Mouse (Mus musculus): ENCODE data around the gene Gfy.

The Gfy gene

DNA sequence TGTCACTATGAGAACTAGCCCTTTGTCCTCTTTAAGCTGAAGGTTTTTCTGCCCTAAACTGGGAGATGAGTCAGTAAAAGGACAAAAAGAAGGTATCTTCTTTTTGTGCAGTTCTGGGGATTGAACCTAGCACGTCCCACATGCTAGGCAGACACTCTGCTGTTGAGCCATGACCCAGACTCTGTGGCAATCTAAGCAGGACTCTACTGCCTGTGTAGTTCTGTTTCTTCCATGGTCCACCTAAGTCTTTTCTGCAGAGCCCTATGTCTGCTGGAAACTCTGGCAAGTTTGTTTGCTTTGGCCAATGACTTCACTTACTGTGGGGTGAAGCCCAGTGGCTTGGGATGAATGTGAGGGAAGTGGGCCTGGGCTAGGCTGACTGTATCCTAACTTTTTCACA is 41.0 kb downstream of the Gfy start:
- CTCF ChIA-PET, result interaction anchor here in 1 of 4 experiments (2.6 kb wide), 1 partner anchor 57 kb away, joined by 26 read pairs; no protein-coding TSS in a partner anchor
- POLR2A ChIA-PET, result interaction anchor here in 2 of 4 experiments (1.0 to 2.6 kb wide), 4 partner anchors 8 to 59 kb away, joined by 3 to 32 read pairs (median 6); partner anchors contain the start of gene Rps11 (in 1 of the 2)

DNA sequence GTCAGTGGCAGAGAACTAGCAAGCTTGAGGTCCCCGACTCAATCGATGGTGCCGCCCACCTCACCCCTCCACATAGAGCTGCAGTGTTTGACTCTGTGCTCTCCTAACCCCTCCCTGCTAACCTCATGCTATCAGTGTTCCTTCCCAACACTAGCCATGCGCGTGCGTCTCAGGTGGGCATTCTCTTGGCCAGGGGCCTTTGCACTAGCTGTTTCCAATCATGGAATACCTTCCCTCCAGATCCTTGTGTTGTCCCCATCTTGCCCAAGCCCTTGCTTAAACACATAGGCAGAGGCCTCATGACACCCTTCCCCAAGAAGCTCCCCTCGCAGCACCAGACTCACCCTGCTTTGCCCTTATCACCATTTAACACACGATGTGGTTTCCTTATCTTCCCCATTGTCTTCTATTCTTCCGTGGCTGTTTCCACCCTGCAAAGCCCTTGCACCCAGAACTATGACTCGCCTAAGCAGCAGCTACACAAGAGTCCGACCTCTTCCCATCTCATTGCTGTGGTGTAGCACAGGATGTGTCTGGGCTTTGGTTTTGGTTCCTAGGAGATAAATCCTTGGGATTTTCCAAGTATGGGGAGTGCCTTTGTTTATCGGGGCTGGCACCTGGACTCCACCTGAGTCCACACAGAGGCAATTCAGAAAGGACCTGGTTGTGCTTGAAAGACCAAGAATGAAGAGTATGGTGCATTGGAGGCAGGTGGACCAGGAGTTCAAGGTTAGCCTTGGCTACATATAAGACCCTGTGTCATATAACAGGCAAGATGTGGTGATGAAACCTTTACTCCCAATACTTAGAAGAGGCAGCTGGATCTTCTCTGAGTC is 42.0 kb downstream of the Gfy start:
- CTCF ChIA-PET, result interaction anchor here (0.6 to 2.6 kb wide), 13 partner anchors 12 to 208 kb away, joined by 3 to 26 read pairs (median 3); partner anchors contain the start of genes Rcn3 (in 2 of the 4), Aldh16a1 (in 1 of the 4), Ap2a1 (in 1 of the 4) and Pih1d1 (in 1 of the 4)
- POLR2A ChIA-PET, result interaction anchor here (0.6 to 2.6 kb wide), 23 partner anchors 9 to 267 kb away, joined by 3 to 32 read pairs (median 4); partner anchors contain the start of genes Aldh16a1 (in 3 of the 4), Pih1d1 (in 2 of the 4), Fcgrt (in 1 of the 4) and Ptov1 (in 1 of the 4)

DNA sequence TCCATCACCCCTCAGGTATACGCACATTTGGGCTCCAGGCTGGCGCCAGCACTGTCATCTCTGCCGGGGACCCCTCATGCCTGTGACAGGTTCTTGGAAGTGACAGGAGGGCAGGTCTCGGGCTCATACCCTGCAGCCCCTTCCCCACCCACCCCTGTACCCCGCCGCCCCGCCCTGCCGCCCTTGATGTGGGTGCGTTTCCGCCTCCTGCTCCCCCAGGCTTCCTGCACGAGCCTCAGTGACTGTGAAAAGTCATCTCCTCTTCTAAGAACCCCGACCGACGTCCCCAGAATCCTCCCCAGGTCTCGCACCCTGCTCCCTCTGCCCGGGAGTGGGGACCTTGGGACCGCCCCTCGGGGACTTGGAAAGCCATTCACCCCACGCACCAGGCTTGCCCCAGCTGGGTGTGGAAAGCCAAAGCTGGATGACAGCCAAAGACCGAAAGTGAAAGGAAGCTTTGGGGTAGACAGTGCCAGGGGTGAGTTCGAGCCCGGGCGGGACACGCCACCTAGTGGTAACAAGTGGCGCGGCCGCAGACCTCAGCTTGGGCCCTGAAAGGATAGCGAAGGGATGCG is 43.3 kb downstream of the Gfy start, which contains the start of the genes Gm45713 and Flt3l:
Gene Gm45713 (minus strand): TSS at position 239 of the 575 bp plus-strand sequence.
Gene Flt3l (minus strand): TSS at position 440 of the 575 bp plus-strand sequence.
- ChIA-PET CTCF (interaction anchor here (0.6 to 2.6 kb wide), 61 partner anchors 8 to 1350 kb away, joined by 3 to 26 read pairs (median 3); partner anchors contain the start of genes Rcn3 (in 3 of the 4), Aldh16a1 (in 2 of the 4), Akt1s1 (in 1 of the 4) and Ap2a1 (in 1 of the 4)), POLR2A (interaction anchor here (0.7 to 2.6 kb wide), 30 partner anchors 8 to 324 kb away, joined by 3 to 32 read pairs (median 4); partner anchors contain the start of genes Rps11 (in 2 of the 4), Aldh16a1 (in 1 of the 4), Fcgrt (in 1 of the 4) and Ftl1 (in 1 of the 4))

DNA sequence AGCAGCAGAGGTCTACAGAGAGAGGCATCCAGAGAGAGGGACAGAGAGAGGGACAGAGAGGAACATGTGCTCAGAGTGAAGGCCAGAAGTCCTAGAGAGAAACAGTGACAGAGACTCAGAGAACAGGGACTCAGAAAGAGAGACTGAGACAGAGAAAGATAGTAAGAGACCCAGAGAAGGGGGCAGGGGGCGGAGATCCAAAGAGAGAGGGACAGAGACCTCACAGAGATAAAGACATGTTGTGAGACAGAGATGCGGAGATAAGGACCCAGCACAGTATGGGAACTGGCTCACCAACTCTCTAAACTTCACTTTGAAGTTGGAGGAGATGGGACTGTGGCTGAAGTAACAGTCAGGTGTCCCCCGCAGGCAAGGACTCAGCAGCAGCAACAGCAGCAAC is 44.0 kb downstream of the Gfy start:
- ChIA-PET CTCF (interaction anchor here in 3 of 4 experiments (0.6 to 1.6 kb wide), 8 partner anchors 42 to 485 kb away, joined by 3 to 8 read pairs (median 4); partner anchors contain the start of gene Irf3 (in 1 of the 3)), POLR2A (interaction anchor here in 3 of 4 experiments (0.6 to 2.0 kb wide), 23 partner anchors 7 to 226 kb away, joined by 3 to 45 read pairs (median 6); partner anchors contain the start of genes Aldh16a1 (in 2 of the 3), Pih1d1 (in 2 of the 3), Rps11 (in 2 of the 3) and Ccdc155 (in 1 of the 3))

DNA sequence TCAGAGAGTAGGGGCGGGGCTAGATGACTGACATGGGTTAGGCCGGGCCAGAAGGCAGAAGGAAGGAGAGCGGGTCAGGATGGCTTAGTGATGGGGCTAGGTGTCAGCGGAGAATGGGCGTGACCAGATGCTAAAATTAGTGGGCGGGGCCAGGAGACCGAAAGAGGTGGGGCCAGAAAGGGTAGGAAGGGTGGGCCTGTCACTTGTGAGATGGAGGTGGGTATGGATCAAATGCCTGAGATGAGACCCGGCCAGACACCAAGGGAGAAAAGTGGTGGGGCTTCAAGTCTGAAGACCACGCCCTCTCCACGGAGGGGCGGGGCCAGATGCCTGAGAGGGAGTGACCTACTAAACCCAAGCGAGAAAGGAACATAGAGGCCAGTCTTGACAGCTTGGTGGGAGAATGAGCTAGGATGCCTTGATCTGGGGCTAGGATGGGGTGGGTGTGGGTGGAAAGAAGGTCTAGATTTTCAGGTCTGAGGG is 44.8 kb downstream of the Gfy start:
- POLR2A ChIA-PET, result interaction anchor here (0.6 to 2.0 kb wide), 51 partner anchors 8 to 261 kb away, joined by 3 to 45 read pairs (median 4); partner anchors contain the start of genes Aldh16a1 (in 3 of the 4), Pih1d1 (in 3 of the 4), Prmt1 (in 2 of the 4) and Rcn3 (in 2 of the 4)
- CTCF ChIA-PET, result interaction anchor here (0.6 to 1.6 kb wide), 28 partner anchors 16 to 484 kb away, joined by 3 to 8 read pairs (median 4); partner anchors contain the start of genes Kcna7 (in 2 of the 4), Aldh16a1 (in 1 of the 4), Ccdc155 (in 1 of the 4) and Irf3 (in 1 of the 4)

DNA sequence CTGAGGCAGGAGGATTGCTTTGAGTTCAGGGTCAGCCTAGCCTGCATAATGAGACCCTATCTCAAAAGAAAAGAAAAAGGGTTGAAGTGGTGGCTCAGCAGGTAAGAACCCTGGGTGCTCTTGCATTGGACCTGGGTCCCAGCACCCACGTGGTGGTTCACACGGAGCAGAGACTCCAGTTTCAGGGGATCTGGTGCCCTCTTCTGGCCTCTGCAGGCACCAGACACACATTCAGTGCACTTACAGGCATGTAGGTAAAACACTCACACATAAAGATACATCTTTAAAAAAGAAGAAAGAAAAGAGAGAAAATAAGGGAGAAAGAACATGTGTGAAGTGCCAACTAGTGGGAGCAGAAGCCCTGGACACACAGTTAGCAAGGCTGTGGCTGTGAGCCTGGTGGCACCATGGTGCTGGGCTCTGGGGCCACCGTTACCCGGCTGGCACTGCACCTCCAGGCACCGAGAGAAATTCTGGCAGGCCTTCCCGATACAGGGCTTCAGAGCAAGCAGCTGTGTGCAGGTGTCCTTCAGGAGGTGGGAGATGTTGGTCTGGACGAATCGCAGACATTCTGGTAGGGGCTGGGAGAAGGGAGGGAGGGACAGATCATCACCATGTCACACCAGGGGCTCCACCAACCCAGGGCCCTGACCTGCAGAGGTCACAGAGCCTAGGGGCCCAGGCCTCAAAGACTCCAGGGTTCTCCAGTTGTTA is 45.8 kb downstream of the Gfy start:
- POLR2A ChIA-PET, result interaction anchor here (0.7 to 2.0 kb wide), 44 partner anchors 8 to 262 kb away, joined by 3 to 45 read pairs (median 4); partner anchors contain the start of genes Aldh16a1 (in 3 of the 4), Pih1d1 (in 3 of the 4), Prmt1 (in 2 of the 4) and Rcn3 (in 2 of the 4)
- CTCF ChIA-PET, result interaction anchor here in 3 of 4 experiments (0.7 to 1.6 kb wide), 17 partner anchors 17 to 314 kb away, joined by 3 to 8 read pairs (median 4); partner anchors contain the start of genes Kcna7 (in 2 of the 3), Aldh16a1 (in 1 of the 3), Ccdc155 (in 1 of the 3) and Pih1d1 (in 1 of the 3)

DNA sequence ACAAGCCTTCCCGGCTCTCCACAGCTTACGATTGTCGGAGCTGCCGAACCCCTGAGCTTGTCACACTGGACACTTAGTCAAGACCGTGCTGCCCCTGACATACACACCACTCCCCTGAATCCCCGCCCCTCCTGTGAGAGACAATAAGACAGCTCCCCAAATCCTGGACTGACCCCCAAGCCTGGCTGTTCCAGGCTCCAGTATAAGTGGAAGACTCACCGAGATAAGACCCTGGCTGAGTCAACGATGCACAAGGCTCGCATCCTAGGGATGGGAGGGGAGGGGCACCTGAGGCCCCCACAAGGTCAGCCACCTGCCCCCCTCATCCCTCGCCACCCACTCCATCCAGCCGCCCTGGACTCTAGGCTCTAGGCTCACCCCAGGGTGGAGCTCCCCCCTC is 47.5 kb downstream of the Gfy start:
- CTCF ChIA-PET, result interaction anchor here in 2 of 4 experiments (0.5 to 1.4 kb wide), 4 partner anchors 41 to 319 kb away, joined by 3 to 5 read pairs (median 4); no protein-coding TSS in a partner anchor
- POLR2A ChIA-PET, result interaction anchor here in 3 of 4 experiments (0.6 to 16.5 kb wide), 42 partner anchors 8 to 317 kb away, joined by 3 to 596 read pairs (median 4); partner anchors contain the start of genes Aldh16a1 (in 2 of the 3), Fcgrt (in 2 of the 3), Pih1d1 (in 2 of the 3) and Prmt1 (in 2 of the 3)

DNA sequence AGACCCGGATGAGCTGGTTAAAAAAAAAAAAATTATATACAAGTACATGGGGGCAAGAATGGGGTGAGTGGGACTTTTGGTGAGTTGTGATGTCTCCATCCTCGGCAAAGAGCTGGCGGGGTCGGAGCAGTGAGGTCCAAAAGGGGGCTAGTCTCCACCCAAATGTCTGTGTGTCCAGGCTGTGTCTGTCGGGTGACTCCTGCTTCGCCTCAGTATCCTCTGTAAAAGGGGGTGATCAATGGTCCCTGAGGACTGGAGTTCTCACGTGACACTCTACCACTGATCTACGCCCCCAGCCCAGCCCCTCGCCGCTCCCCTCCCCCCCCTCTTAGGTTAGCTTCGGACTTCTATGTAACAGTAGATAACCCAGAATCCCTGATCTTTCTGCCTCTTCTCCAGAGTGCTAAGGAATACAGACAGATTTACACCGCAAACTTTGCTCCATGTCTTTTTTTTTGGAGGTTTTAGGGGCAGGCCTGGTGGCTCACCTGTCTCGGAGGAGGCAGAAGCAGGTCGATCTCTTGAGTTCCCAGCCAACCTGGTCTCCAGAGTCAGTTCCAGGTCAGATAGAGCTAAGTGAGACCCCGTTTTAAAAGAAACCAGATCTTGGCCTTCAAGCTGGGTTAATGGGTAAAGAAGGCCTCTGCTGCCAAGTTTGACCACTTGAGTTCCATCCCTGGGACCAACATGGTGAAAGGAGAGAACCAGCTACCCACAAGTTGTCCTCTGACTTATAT is 49.4 kb downstream of the Gfy start:
- POLR2A ChIA-PET, result interaction anchor here in 3 of 4 experiments (0.5 to 16.5 kb wide), 77 partner anchors 9 to 571 kb away, joined by 3 to 596 read pairs (median 5); partner anchors contain the start of genes Aldh16a1 (in 3 of the 3), Pih1d1 (in 3 of the 3), Prmt1 (in 3 of the 3) and Rras (in 3 of the 3)
- CTCF ChIA-PET, result interaction anchor here in 2 of 4 experiments (0.6 to 2.2 kb wide), 7 partner anchors 26 to 212 kb away, joined by 3 to 7 read pairs (median 3); no protein-coding TSS in a partner anchor

DNA sequence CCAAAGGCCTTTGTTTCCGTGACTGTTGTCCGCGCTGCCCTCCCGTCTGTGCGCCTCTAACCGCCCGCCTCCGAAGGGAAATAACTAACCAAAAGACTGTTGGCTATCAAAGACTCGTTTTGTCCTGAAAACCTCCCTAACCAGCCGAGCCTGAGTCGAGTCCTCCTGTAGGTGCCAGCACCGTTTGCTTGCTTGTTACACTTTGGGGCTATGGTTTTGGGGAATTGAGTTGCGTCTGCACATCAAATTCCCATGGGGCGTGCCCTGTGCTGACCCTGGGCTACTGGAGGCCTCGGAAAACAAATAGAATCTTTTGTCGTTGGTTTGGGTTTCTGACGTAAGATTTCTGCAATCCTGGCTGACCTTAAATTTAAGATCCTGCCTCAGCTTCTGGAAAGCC is 50.1 kb downstream of the Gfy start:
- CTCF ChIA-PET, result interaction anchor here in 3 of 4 experiments (0.5 to 2.2 kb wide), 6 partner anchors 10 to 258 kb away, joined by 3 to 7 read pairs (median 4); partner anchors contain the start of genes Aldh16a1 (in 1 of the 3) and Pih1d1 (in 1 of the 3)
- POLR2A ChIA-PET, result interaction anchor here in 3 of 4 experiments (0.5 to 16.5 kb wide), 62 partner anchors 9 to 572 kb away, joined by 3 to 596 read pairs (median 6); partner anchors contain the start of genes Aldh16a1 (in 3 of the 3), Pih1d1 (in 3 of the 3), Prmt1 (in 3 of the 3) and Rras (in 3 of the 3)

DNA sequence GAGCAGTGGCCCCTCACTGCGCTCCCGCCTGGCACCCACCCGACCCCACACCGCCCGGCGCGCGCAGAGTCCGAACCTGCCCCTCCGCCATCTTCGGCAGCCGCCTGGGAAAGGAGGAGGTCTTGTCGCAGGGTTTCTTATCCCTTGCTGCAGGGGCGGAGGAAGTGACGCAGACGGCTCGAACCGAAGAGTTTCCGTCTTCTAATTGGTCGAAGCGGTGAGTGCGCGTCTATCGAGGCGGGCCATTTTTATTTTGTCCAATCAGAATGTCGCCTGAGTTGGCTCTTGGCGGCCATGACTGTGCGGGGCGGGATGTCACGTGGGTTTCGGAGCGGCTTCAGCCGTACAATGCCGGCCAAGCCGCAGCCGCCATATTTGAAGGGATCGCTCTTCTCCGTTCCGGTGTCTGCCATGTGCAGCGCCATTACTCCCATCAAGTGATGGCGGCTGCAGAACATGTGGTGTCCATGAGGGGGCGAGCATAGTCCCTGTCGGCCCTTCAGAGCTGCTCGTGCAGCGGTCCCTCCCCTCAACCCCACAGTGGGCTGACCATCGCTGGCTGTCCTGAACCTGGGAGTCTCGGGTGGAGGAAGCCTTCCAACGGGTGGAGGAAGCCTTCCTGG is 50.6 kb downstream of the Gfy start, which contains the start of gene Rpl13a:
Gene Rpl13a (minus strand): TSS at position 138 of the 623 bp plus-strand sequence.
- CTCF ChIA-PET, result interaction anchor here in 3 of 4 experiments (0.5 to 1.0 kb wide), 3 partner anchors 11 to 257 kb away, joined by 3 to 5 read pairs (median 3); partner anchors contain the start of genes Aldh16a1 (in 1 of the 3) and Pih1d1 (in 1 of the 3)
- POLR2A ChIA-PET, result interaction anchor here in 3 of 4 experiments (0.5 to 16.5 kb wide), 59 partner anchors 8 to 572 kb away, joined by 3 to 596 read pairs (median 6); partner anchors contain the start of genes Aldh16a1 (in 3 of the 3), Pih1d1 (in 3 of the 3), Rras (in 3 of the 3) and Fcgrt (in 2 of the 3)

DNA sequence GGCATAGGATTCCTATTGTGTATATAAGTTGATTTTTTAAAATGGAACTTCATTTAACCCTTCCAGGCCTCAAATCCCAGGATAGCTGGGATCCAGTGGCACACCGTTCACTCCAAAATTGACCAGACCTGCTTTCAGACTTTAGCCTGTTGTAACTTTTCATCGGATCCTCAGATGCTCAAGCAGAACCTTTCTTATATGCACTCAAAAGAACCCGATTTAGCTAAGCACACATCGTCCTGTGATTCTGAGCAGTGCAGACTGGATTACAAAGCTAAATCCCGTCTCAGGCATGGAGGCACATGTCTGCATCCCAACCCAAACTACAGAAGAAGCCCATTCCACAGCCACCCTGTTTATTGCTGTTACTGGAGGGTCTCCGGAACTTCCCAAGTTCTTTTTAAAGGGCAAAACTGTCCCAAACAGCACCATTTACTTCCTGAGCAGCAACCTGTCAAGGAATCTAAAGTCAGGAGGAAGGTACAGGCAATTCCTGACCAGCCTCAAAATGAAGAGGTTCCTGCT is 51.6 kb downstream of the Gfy start:
- ChIA-PET POLR2A (interaction anchor here in 3 of 4 experiments (0.6 to 16.5 kb wide), 46 partner anchors 8 to 423 kb away, joined by 3 to 596 read pairs (median 5); partner anchors contain the start of genes Aldh16a1 (in 3 of the 3), Pih1d1 (in 3 of the 3), Prmt1 (in 3 of the 3) and Fcgrt (in 2 of the 3)), CTCF (interaction anchor here in 1 of 4 experiments (1.1 kb wide), 1 partner anchor 9 kb away, joined by 3 read pairs; the partner anchor contains the start of genes Flt3l and Gm45713)

DNA sequence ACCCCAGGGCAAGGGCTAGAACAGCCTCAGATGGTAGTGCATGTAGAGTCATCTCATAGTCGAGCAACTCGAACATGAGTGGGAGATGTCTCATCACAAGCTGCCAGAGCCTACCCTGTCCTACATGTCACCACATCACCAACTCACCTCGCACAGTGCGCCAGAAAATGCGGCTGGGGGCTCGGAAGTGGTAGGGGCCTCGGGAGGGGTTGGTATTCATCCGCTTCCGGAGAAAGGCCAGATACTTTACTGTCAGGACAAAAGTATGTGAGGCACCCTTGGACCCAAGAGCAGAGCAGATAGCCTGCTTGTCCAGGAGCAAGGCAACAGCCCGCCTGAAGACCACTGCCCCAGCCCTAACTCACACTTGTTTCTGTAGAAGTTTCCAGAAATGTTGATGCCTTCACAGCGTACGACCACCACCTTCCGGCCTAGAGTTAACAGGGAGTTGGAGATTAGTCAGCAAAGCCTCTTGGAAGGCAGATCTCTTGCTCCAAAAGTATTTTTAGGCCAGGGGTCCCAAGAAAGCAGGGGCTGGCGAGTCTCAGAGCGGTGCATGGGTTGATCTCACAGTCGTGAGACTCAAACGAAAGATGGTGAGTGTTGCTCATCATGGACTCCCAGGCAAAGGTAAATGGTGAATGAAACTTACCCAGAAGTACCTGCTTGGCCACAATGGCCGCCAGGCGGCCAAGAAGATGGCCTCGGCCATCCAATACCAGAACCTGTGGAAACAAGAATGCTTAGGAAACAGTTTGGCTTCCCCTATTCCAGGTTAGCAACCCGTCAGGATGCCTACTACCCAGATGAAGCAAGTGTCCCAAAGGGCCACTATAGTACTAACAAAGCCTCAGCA is 52.3 kb downstream of the Gfy start:
- POLR2A ChIA-PET, result interaction anchor here in 3 of 4 experiments (0.5 to 16.5 kb wide), 59 partner anchors 7 to 424 kb away, joined by 3 to 596 read pairs (median 5); partner anchors contain the start of genes Aldh16a1 (in 3 of the 3), Pih1d1 (in 3 of the 3), Prmt1 (in 3 of the 3) and Fcgrt (in 2 of the 3)

More for the DNA sequence above, 52.3 kb downstream of the Gfy start:
- CTCF ChIA-PET, result interaction anchor here in 1 of 4 experiments (0.5 to 1.1 kb wide), 2 partner anchors 9 to 76 kb away, joined by 3 read pairs; partner anchors contain the start of genes Flt3l and Gm45713
